Mouse (Mus musculus): ENCODE data around the gene Mymx.

Mymx gene

DNA sequence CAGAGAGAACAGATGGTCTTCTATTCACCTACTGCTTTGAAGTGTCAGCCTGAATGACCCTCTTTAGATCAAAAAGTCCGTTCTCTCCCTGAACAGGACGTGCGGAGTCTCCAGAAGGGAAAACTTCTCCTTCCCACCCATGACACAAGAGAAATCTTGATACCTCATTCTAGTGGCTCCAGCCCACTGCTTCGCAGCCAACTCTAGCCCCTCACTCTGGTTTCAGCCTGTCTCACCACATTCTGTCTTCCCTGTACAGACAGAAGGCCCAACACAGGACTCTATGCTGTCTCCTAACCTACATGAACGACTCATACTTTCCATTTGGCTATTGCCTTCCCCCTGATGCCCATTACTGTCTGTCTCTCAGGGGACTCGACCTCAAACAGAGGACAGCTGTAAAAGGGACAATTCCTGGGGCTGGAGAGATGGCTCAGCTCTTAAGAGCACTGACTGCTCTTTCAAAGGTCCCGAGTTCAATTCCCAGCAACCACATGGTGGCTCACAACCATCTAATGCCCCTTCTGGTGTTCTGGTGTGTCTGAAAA is 50.6 kb downstream of the Mymx start:
- DNase-seq (ENCODE audit: low read depth) = no peak
